Mouse (Mus musculus) embryo, embryonic 10.5 days (tissue): ENCODE data around the gene Spag8.

Source experiments
- DNase-seq: peaks from one replicate; pipeline ENCODE4 v3.0.0-alpha.2; 2015; ENCODE audit warnings: low spot score

Spag8 gene

GRCm38 (mm10) chr4:43652726-43653125 lies 668 bp downstream of the Spag8 start:
- no peak for DNase-seq

GRCm38 (mm10) chr4:43649783-43650182 lies 3.6 kb downstream of the Spag8 start:
- DNase-seq = no peak

GRCm38 (mm10) chr4:43640491-43640890 lies 12.9 kb downstream of the Spag8 start:
- no peak for DNase-seq

GRCm38 (mm10) chr4:43640076-43640475 lies 13.3 kb downstream of the Spag8 start:
- DNase-seq = no peak

- DNase-seq = no peak
Measured at GRCm38 (mm10) chr4:43636751-43637150, 16.6 kb downstream of the Spag8 start.

DNA sequence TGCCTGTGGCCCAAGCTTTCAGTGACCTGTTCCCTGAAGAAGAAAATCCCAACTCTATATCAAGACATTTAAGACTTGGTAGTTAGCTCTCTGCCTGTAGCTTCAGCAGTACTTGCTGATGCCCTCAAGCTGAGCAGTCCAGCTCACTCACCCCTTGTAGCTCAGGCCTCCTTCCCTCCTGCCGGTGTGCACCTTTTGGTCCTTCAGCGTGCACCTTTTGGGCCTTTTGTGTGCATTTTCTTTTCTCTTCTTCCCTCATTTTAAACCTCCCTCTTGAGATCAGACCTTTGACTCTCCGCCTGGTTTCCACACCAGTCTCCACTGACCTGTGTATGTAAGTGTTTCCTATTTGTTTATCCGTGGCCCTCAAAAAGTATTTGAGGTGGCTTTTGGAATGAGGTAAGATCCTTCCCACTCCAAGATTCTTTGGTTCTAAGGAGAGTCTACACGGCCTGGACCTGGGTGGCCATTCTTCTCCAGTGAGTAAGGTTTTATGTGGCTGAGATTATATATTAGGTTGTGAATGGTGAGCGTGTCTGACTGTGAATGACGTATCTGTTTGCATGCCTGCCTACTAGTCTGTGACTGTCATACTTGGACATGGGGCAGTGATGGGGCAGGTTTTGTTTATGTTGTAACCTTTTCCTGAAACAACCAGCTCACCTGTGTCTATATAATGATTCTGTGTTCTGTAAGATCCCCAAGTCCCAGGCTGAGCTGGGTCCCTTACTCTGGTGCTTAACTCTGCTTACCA lies 18.6 kb downstream of the Spag8 start:
- DNase-seq = no peak

DNA sequence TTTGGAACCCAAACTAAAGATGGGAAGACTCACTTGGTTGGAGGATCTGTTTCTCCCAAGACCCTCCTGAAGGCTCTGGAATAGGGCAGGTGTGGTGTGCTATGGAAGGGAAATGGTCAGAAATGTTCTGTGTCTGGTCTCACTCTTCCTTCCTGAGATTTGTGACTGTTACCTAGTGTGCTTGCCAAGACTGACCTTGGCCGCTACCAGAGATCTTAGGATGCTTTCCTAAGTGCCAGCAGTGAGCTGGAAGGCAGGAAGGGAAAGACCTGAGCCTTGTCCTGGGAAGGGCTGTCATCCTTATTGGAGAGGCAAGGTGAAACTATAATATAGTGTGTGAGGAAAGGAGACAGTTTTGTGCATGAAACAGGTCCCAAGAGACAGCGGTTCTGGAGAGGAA lies 19.7 kb downstream of the Spag8 start:
- no peak for DNase-seq

GRCm38 (mm10) chr4:43633296-43633695 lies 20.1 kb downstream of the Spag8 start:
- no peak for DNase-seq

DNA sequence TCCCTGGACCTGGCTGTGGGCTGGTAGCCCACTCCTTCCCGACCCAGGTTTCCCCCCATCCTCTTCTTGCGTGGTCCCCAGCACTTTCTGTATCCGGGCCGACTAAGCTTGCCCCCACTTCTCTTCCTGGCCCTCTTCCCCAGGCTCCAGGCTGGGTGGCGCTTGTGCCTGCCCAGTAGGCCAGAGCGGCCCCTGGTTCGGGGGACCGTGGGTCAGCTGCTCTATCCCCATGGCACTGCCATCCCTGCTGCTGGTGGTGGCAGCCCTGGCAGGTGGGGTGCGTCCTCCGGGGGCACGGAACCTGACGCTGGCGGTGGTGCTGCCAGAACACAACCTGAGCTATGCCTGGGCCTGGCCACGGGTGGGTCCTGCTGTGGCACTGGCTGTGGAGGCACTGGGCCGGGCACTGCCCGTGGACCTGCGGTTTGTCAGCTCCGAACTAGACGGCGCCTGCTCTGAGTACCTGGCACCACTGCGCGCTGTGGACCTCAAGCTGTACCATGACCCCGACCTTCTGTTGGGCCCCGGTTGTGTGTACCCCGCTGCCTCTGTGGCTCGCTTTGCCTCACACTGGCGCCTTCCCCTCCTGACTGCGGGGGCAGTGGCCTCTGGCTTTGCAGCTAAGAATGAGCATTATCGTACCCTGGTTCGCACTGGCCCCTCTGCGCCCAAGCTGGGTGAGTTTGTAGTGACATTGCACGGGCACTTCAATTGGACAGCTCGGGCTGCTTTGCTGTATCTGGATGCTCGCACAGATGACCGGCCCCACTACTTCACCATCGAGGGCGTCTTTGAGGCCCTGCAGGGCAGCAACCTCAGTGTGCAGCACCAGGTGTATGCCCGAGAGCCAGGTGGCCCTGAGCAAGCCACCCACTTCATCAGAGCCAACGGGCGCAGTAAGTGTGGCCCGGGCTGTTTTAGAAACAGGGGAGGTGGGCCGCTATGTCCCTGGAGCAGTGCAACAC lies 21.2 kb downstream of the Spag8 start:
- DNase-seq = no peak

DNA sequence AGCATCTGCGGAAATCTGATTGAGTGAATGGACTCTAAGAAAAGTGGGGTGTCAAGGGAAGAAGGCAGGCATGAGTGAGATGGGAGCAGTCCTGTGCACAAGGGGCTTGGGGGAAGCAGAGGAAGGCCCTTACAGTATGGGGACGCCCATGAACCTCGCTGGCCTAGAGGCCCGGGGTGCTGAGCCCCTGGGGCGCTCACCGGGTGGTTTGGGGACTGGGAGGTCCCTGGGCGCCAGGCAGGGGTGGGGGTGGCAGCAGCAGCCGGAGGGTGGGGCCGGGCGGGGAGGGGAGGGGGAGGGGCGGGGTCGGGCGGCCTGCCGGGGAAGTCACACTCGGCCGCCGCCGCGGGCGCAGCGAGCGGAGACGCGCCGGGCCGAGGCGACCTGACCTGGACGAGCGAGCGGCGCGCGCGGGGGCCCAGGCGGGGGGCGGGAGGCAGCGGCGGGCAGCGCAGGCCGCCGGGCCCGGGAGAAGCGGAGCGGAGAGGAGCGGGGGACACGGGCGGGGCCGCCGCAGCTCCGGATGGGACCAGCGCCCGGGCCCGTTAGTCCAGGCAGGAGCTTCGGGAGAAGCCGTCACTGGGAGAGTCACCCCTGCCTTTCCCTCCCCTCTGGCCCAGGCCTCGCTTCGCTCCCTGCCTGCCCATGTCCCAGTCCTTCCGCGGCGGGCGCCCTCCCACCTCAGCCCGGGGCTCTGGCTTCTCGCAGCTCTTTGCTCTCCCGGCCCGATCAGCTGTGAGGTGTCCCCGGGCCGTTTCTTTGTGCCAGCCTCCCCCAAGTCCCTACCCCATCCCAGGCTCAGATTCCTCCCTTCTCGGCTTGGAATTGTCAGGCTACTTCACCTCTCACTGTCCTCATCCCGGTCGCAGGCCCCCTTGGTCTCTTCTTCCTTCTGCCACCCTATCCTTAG lies 22.1 kb downstream of the Spag8 start, which contains the start of gene Npr2:
TSS of gene Npr2 (plus strand) at position 890 of the 910 bp plus-strand sequence.
- DNase-seq = peak; percentile 57

DNA sequence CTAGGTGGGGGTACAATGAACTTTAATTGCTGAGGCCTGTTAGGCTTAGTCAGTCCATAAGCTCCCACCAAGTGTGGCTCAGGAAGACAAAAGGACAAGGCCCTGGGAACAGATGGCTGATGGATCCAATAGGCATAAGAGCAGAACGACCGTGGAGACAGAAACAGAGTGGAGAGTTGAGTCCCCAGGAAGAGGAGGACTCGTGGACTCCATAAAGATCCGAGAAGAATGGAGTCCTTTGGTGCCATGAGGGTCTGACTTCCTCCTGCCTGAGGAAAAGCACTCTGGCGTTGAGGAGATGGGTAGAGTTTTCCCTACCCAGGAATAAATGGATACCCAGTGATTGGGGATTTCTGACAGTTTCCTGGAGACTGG lies 22.7 kb downstream of the Spag8 start:
- peak; percentile 50 for DNase-seq

DNA sequence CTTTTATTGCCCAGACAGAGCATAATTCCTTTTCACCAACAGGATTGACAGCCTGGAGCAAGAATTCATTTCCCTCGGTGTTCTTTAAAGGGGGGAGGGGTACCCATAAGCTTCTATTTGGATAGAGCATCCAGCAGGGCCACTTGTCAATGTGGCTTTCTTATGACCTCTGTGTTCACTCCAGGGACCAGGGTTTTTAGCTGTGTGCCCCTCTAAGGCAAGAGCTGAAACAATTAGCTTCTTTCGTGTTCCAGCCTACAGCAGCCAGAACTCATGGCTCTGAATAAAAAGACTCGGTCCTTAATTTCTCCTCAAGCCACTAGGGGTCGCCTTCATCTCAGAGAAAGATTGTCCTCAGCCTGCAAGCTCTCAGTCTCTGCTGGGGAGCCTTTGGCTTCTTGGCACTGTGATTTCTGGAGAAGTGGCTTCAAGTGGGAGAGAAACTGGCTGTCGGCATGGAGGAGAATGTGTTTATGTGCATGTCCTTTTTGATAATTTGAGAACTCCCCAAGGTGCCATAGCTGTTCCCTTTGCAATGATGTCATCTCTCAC lies 23.3 kb downstream of the Spag8 start:
- peak; percentile 96 for DNase-seq

DNA sequence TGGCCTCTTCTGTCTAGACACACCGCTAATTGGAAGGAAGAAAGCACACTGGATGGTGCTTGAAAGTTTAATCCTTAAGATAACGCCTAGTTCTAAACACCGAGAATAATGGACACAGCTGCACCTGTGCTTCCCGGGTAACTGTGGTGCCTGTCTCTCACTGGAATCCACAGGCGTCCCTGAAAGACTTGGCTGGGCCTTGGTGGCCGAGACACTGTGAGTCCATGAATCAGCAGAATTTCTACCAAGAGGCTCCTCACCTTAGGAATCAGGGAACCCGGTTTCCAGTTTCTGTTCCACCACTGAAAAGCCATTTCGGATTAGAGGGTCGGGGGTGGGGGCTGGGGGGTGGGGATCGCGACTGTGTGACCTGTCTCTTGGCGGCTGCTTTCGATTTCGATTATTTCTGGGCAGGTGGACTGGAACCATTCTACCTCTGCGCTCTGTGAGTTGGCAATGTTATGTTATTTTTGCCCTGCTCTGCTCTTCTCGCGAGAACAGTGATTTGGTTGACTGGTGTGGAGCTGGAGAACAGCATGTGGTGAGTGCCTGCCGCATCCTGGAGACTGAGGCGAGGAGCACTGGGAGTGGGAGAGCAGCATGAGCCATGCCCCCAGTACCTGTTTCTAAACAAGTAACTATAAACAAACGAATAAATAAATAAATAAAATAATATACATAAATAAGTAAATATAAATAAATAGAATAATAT lies 24.1 kb downstream of the Spag8 start:
- DNase-seq = peak; percentile 48

DNA sequence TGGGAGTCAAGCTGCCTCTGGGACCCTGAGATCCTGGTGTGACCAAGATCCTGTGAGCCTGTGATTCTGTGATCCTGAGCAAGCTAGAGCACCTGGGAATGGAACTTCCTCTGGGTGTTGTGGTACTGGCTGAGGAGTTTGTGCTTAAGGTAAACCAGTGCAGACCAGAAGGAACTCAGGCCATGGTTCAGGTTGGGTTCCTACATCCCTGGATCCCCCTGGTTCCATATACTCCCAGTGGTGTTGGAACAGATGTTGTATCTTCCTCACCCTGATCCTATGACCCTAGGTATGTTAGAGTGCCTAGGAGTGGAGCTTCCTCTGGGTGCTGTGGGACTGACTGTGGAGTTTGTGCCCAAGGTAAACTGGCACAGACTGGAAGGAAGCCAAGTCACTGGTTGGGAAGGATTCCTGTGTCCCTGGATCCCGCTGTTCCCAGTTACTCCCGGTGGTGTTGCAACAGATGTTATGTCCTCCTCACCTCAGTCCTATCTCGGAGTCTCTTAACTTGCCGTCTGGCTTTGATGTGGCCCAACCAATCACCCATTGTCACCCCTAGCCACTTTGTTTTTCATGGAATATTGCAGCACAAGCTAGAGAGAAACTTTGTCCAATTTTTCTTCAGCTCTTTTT lies 33.1 kb downstream of the Spag8 start:
- no peak for DNase-seq

- DNase-seq = no peak
Measured at GRCm38 (mm10) chr4:43613060-43613730, 40.2 kb downstream of the Spag8 start.

- DNase-seq = no peak
Measured at GRCm38 (mm10) chr4:43612534-43612933, 40.9 kb downstream of the Spag8 start.

- DNase-seq = no peak
Measured at GRCm38 (mm10) chr4:43604751-43605685, 48.4 kb downstream of the Spag8 start.

DNA sequence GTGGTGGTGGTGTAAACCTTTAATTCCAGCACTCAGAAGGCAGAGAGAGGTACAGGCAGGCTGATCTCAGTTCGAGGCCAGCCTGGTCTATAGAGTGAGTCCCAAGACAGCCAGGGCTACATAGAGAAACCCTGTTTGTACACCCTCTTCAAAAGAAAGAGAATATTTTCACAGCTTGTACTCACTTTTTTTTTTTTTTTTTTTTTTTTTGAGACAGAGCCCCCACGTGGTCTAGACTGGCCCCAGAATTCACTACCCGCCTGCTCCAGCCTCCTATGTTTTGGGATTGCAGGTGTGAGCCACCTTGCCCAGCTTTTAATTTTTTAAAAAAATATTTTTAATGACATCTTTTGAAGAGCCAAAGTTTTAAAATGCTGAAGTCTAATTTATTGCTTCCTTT lies 49.3 kb downstream of the Spag8 start:
- no peak for DNase-seq
